Comparison of ENCODE assay signal across 12 mouse cellular contexts in the genomic region with DNA sequence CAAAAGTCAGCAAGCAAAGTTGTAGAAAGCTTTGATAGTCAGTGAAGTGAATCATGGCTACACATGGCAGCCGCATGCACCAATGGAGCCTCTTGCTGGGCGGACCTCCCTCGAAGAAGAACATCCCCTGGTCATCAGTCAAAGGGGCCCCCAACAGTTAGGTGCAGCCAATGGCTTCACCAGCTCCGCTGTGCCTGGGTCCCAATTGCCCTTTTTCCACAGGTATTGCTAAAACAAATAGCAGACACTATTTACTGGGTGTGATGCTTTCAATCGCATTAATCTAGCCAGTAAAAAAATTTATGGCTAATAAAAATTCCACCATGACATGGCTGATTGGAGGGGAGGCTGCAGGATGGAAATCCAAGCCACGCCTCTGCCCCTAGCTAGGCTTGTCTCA.
"Had no signal": no experiment of that assay in that cellular context is flagged by ENCODE, and none has a peak within 500 bp of the region (broad histone marks: within the 10 kb centered on the region; RNA-seq: fewer than 3 reads in every experiment).

No protein-coding gene starts in this region.

- H3K27ac ChIP-seq: liver, embryonic 13.5 days; midbrain, embryonic 12.5 days; midbrain, embryonic 15.5 days; neural tube, embryonic 13.5 days had no signal

- H3K4me2 ChIP-seq: liver, embryonic 13.5 days; midbrain, embryonic 12.5 days; midbrain, embryonic 15.5 days; neural tube, embryonic 13.5 days had no signal

- H3K36me3 ChIP-seq: liver, embryonic 13.5 days; midbrain, embryonic 12.5 days; midbrain, embryonic 15.5 days; neural tube, embryonic 13.5 days had no signal

- H3K9ac ChIP-seq: liver, embryonic 13.5 days; midbrain, embryonic 12.5 days; midbrain, embryonic 15.5 days; neural tube, embryonic 13.5 days had no signal

- H3K4me1 ChIP-seq: liver, embryonic 13.5 days; midbrain, embryonic 12.5 days; midbrain, embryonic 15.5 days; neural tube, embryonic 13.5 days had no signal

- ATAC-seq: inflammation-experienced regulatory T-cells, adult 6 months; midbrain, embryonic 15.5 days had no signal

- DNase-seq: kidney, adult 11 months; kidney, adult 8-10 months; liver, embryonic 13.5 days; lung, adult 2 months; lung, postnatal 14 days; lung, postnatal 4 days; thymus, adult 18-20 months; thymus, postnatal 4 days had no signal

- H3K4me3 ChIP-seq: liver, embryonic 13.5 days; midbrain, embryonic 12.5 days; midbrain, embryonic 15.5 days; neural tube, embryonic 13.5 days had no signal

- H3K27me3 ChIP-seq: liver, embryonic 13.5 days; midbrain, embryonic 12.5 days; midbrain, embryonic 15.5 days; neural tube, embryonic 13.5 days had no signal

- H3K9me3 ChIP-seq: midbrain, embryonic 12.5 days; midbrain, embryonic 15.5 days; neural tube, embryonic 13.5 days had no signal
